Mouse (Mus musculus) gastrocnemius, postnatal 4 days (tissue): ENCODE measurements around the gene Lrp3. TPM values are rescaled to one million over a fixed set of nuclear protein-coding genes. Genes with fewer than 3 reads are reported as not detected.

Experiments
- DNase-seq, 2 experiments: peaks; one replicate each; pipeline ENCODE4 v3.0.0; 2021 to 2022; ENCODE audit warnings: low spot score in 2 of 2, mixed read lengths in 2 of 2
- total RNA-seq, 2 experiments: library from RNA; stranded (reverse); gene quantifications; 2 replicates each; pipeline ENCODE4 v1.2.3; 2021

Lrp3 gene
- total RNA-seq, 2 experiments from 2014 or later = 14.2 to 15.6 TPM

DNA sequence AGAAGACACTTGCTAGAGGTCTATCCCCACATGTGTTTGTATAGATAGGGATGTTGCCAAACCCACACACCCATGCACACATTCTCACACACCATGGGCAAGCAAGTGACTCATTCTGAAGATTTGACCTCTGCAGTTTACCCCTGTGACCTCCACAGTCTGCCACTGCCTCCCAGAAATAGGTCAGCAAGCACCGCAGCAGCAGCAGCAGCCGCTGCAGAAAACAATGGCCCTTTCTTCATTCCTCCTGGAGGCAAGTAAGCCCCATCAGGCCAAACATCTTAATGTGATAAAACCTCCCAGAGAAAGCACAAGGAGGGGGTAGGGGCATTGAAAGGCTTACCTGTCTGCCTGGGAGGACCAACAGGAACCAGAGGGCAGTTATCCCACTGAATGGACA, 24.0 kb downstream of the Lrp3 start:
- no peak for DNase-seq

DNA sequence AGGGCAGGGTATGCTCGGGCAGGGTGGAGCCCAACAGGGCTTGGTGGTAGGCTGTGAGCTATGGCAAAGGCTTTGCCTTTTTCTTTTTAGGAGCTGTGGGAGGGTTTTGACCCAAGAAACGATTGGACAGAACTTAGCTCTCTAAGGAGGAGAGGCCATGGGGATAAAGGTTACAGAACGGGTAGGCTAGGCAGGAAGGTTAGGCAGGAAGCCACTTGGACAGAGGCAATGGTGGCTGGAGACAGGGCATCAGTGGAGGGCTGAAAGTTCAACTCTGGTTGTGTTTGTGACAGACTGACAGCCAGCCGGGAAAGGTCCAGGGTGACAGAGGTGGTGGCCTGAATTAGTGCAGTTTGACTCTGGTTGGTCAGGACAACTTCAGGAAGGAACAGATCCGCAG, 25.6 kb downstream of the Lrp3 start:
- no peak for DNase-seq

DNA sequence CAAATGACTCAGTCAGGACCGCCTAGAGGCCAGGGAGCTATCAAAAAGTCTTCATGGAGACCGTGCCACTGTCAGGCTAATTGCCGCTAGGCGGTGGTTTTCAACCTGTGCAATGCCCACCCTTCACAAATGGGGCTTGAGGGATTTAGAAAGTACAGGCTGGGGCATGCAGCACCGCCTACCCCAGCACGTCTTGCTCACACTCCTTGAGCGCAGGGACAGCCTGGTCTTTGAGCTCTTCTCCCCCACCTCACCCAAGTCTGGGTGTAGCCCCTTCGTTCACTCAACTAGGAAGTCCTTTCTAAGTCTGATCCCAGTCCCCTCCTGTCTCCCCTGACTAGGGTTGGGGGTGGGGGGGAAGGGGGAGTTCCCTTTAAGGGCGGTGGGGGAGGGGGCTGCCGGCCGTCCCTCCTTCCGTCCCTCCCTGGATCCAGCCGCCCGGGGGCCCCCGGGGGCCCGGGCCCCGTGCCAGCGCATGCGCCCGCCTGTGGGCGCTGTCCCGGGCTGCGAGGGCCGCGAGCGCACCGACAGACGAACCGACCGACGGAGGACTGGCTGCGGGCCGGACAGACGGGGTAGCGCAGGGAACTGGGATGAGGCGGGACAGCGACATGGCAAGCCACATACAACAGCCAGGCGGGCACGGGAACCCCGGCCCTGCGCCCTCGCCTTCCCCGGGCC, 29.3 kb downstream of the Lrp3 start, which contains the start of gene Slc7a10:
Gene Slc7a10 (plus strand): TSS at position 497 of the 681 bp plus-strand sequence.
- DNase-seq = no peak

DNA sequence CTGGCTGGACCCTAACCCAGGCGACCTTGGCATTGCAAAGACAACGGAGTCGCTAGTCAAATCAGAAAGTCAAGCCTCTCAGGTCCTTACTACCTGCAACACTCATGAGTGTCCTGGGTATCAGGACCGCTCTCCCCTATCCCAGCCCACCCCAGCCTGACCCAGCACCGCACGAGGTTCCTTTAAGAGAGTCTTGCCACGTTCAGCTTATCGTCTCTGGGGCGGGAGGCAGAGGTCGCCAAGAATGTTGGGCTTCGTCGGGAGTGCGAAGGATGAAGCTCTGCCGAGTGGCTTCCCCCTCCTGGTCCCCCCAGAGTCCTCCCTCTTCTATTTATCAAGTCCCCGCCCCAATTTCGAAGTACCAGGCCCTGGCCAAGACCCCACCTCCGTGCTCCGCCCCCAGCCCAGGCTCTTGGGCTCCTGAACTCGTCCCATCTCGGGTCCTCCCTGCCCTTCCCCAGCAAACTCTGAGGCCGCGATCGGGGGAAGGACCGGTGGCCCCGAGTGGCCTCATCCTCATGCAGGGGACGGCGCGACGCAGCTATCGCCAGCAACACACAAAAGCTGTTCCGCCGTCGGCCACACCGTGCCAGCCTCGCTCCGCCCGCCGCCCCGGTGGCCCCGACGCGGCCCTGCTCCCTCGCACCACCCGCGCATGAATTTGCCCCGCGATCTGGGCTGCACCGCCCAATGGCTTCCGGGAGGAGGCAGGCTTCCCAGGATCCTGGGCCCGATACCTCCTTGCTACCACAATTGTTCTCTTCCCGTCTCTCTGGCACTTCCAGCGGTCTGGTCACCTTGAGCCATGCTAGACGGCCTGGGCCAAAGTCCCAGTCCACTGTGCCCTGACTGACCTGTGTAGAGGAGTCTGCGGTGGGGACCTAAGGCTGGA, 30.2 kb downstream of the Lrp3 start:
- DNase-seq = peak in 1 of 2 experiments; percentile 59

DNA sequence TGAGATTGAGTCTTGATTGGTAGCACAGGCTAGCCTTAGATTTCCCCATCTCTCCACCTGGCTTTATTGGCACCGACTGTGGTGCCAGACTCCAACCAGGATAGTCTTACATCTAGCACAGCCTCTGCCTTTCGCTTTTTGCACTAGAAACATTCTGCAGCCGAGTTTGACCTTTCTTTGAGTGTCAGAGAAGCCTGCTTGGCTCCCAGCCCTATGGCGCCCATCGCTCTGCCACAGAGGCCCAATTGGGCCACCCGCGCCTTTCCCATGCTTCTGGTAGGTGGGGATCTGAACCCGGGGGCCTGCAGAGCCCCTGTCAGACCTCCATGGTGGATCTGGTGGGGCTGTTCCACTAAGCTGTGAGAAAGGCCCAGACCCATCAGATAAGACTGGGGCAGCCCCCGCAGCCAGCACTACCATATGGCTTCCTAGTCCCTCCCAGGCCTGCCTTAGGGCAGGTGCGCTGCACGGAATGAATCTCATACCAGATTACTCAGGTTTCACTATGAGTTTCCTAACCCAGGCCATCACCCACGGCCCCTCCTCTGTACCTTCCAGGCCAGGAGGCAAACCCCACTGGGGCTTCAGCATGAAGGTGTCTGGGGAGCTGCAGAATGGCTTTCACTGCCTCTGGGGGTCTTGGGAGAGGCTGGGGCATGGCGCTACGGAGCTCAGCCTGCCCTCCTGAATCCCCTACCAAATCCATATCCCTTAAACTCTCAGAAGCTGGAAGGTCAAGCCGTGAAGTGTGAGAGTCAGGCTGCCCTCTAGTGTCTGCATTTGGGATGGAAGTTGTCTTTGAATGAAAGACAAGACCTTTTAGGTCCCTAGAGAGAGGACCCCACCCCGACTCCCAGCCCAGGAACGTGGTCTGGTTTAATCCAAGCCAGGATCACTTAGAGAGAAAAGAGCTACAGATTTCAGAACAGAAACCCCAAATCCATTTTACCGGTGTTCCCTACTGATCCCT, 38.6 kb downstream of the Lrp3 start:
- DNase-seq = no peak

DNA sequence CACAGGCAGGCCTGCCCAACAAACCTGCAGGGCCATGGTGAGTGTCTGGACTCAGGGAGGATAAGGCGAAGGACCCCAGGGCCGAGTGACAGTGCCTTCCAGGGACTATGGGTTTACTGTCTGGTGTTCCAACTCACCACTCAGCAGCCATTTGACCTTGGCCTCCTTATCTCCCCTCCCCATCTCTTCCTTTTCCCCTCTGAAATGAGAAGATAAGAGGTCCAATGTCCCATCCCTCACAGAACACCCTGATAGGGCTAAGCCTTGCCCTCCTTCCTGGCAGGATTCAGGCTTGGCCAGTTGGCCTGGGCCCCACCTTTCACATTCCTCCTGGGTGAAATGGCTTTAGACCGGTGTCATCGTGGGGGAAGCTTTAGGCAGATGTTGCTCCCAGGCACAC, 39.8 kb downstream of the Lrp3 start:
- no peak for DNase-seq

DNA sequence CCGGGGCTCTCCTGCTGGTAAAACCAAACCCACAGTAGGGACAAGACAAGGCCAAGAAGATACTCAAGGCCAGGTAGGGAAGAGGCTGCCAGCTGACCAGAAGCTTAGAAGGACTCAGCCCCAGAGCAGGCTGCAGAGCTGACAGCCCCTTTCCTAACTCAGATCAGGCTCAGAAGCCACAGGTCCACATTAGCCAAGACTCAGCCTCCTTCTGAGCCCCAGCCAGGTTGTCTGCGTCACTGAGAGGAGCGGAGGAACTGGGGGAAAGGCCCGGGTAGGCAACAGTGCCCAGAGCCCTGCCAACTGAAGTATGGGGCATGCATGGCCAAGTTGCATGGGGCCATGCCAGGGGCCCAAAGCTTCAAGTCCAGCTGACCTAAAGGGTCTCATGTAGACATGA, 42.8 kb downstream of the Lrp3 start:
- no peak for DNase-seq

DNA sequence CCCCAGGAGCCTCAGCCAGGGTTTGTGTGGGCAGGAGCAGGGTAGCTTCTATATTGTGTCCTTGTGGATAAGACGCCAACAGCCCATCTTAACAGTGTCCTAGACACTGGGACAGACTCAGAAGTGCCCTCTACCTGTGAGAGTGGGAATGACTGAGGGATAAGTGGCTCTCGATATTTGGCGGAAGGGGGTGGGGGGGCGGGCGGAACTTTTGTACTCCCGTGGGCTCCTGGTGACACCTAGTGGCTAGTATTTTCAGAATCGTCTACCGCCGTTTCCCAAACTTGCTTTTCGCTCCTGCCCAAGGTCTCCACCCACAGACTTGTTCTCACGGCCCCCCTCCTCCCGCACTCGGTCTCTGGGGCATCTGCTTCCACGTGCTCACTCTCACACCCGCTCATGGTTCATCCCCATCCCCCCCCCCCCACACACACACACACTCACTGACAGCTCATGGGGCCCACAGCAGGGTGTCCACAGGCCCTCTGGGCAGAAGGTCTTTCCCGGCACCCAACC, 43.4 kb downstream of the Lrp3 start:
- DNase-seq = peak; percentile 57 to 81

DNA sequence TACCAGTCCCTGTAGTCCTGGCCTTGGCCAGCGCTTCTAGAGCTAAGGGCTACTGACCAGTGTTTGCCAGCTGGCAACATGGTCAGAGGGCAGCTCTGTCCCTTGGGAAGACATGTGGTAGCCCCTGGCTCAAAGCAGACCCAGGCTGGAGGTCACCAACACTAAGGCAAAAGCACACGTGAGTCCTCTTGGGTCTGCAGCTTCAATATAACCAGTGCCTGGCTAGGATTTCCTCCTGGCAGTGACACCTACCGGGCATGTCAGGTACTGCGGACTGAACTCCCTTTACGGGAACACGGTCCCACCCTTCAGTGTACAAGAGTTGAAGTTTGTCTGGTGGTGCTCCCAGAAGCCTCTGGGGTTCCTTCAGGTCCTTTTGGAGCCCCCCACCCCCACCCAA, 46.0 kb downstream of the Lrp3 start:
- DNase-seq = peak; percentile 75 to 86

DNA sequence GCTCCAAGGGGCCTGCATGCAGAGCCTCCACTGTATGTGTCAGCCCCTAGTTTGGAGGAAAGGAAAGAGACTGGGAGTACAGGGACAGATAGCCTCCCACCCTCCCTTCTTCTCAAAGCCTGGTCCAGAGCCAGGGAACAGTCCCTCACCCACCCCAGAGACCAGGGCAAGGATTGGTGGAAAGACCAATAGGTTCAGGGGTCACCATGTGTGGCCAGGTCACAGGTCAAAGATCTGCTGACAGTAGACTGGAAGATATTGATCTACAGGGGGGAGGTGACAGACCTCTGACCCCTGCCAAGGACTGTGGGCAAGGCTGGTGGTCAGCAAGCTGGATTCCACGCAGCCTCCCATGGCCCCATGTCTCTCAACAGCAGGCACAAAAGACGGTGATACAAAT, 47.4 kb downstream of the Lrp3 start:
- no peak for DNase-seq

DNA sequence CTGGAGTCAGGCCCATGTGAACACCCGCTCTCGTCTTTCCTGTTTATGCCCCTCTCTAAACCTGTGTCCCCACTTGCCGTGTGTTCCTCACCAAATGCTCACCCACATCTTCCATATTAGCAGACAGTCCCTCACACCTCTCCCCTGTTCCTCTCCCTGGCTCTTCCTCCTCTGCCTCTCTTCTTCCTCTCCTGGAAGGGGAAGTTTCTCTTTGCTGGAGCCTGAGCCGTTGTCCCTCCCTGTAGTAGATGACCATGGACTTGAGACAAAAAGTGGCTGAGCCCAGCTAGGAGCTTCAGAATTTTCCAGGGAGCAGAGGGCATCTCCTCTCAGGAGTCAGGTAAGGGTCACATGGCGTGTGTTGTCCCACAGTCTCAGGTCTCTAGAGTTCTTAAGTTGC, 48.3 kb downstream of the Lrp3 start:
- DNase-seq = no peak

DNA sequence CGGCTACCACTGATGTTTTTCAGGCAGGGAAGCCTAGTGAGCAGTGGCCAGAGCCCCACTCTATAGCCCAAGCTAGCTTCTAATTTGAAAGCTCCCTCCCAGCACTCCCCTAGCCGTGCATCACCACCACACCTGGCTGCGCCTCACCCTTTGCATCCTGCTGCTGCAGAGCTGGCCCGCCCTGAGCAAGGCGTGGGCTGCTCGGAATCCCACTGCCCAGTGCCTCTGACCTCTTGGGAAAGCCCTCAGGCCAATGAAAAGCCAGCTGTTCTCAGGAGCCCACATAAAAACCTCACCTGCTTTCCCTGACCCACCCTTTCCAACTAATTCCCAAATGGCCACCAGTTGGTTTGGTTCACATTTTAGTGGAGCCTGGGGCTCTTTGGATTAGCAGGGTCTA, 51.2 kb downstream of the Lrp3 start:
- no peak for DNase-seq

DNA sequence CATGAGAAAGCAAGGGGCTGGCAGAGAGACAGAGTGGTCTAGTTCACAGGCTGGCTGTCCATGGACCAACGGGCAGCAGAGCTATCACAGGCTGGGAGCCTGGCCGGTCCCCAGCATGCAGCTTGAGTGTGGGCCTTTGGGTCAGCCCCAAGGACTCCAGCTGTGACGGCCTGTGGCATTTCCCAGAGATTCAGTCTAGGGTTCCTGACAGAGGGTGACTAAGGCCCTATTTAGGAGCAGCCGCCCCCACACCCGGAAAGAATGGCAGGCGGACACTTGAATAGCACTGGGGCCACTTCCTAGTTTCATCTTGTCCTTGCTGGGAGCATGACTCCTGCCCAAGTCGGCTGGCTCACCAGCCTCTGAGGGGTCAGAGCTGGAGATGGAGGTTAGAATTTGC, 51.7 kb downstream of the Lrp3 start:
- no peak for DNase-seq

DNA sequence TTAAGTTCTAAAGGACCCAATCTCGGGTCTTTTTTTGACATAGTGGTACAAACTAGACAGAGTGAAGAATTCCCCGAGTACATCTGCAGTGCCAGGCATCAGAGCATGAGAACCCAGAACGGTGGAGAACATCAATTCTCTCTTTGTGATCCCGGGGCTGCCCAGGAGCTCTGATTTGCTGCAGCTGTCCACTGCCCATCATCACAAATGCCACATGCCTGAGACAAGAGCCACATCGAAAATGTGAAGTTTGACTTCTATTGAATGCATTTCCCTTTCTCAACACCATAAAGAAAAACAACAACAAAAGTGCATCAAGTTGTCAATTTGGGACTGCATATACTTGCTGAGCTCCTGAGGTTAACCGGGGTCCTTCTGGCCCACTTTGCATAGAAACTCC, 52.9 kb downstream of the Lrp3 start:
- DNase-seq = no peak

DNA sequence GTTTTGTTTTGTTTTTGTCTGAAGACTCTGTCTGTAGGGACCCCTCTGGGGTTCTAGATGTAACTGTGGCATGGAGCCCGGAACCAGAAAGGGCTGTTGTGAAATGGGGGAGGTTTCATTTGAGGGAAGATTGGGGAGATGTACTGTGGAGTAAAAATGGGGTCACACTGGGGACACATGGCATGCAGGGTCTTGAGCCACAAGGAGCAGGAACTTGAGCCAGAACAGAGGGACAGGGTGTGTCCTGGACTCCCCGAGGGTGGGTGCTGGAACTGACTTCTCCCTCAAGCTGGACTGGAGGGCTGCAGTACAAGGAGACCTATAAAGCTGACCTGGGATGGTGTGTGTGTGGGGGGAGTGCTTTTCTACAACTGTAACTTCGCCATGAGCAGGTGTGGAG, 57.8 kb downstream of the Lrp3 start:
- DNase-seq = no peak

DNA sequence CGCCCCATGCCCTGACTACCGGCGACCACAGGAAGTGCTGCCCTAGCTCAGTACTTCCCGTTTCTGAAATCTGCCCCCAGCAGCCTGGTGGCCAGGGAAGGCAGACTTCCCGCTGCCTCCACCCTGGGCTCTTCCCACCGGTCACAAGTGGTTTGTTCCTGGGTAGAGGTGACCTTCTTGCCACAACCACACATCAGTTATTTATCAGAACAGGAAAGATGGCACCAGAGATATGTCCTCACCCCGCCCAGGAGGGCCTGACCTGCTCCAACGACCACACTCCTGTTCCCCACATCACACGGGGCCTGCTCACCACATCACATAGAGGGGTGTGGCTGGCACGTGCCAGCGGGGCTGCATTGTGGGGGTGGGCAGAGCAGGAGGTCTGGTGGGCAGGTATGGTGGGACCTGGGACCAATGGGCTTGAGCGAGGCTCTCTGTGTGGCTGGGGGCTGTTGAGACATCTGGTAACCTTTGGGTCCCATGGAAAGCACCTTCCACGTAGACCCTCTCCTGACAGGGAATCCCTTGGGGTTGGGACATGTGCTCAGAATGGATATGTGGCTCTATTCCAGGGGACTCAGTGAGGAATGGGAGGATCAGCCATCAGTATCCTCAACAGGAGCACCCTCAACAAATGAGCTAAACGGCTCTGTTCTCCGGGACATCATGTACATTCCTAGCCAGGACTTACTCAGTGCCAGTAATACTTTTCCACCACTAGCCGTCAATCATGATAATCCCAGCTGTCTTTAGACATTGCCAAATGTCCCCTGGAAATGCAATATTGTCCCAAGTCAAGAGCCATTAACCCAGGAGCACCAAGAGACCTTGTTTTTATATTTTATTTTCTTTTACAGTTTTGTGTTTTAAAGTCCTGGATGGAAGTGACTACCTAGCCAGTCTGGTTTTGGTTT, 58.5 kb downstream of the Lrp3 start:
- DNase-seq = no peak

DNA sequence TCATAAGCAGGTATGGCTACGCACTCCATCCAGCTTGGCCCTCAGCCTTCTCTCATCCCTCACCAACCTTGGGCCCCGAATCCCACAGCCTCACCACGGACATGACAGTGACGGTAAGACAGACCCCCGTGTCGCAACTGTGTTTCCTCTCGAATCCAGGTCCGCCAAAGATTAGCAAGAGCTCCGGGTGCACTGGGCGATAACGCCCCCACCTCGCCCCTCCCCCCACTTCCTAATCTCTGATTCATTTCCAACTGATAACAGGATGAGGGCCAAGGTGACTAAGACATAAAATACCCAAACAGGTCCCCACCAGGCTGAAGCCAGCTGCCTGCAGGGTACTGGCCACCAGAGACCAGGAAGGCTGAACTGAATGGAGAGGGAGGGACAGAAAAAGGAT, 60.8 kb downstream of the Lrp3 start:
- DNase-seq = no peak

DNA sequence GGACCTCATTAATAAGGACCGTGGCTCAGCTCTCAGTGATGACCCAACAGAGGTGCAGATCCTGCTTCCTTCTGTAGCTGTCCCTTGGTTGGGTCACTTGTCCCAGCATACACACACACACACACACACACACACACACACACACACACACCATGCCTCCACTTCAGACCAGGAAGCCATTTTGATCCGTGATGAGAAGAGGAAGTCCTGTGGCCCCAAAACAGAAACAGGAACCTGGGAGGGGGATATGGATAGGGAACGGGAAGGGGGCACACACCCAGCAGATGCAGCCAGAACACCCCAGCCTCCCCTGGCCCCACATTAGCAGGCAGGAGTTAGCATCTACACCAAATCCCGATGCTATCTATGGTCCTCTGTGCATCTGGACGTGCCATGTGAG, 64.4 kb downstream of the Lrp3 start:
- DNase-seq = no peak
